Mouse (Mus musculus): ENCODE measurements around the gene Dhx8.

Dhx8 gene

DNA sequence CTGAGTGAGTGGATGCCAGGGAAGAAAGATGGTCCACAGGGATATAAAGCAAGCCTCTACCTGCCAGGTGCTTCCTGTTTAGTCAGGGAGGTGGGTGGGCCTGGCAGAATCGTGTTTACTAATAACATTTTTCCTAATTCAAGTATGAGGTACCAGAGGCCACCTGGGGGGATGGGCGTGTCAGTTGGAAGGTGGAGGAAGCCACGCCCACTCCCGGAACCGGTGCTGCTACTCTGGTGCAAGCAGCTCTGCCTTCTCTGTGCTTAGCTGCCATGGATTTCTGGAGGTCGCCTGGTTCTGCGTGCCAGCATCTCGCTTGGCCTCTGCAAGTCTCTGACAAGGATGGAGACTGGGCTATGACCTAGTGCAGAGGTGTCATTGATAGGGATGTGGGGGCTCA lies 65.4 kb downstream of the Dhx8 start:
- DNase-seq (ENCODE audit: low spot score): no peak

GRCm38 (mm10) chr11:101801386-101801785 lies 68.7 kb downstream of the Dhx8 start:
- no peak for DNase-seq (ENCODE audit: low spot score)

DNA sequence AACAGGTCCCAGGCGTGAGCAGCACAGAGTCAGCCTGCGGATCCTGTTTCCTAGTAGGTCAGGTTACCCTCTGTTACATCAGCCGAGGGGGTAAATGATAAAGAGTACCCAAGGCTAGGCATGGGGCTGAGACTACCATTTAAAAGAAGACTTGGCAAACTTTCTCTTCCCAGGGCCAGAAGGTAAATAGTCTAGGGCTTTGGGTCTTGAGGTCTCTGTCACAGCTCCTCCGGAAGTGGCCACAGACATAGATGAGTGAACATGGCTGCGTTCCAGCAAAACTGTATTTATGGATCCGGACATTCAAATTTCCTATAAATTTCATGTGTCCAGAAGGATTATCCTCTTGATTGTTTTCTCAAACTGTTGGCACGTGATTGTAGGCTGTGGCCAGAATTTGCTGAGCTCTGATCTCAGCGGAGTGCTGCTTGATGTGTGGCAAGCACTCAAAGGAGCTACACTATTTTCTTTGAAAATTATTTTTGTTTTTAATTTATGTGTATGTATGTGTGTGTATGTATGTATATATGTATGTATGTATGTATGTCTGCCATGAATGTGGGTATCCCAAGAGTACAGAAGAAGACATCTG lies 72.5 kb downstream of the Dhx8 start:
- DNase-seq (ENCODE audit: low spot score): no peak

DNA sequence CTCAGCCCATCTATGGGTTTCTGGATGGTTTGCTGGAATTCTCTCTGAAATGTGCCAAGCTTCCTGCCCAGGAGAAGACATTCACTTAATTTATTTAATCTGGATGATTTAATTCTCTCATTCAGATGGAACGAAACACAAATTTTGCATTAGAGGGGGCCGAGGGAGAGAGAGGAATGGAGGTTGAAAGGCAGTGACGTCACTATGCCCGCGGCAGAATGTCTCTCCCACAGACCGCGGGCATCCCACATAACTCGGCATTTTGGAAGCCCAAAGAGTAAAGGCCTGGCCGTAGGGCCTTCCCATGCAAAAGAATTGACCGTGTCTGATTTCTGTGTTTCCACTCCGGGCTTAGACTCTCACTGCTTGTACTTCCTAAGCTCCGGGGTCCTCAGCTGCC lies 74.0 kb downstream of the Dhx8 start:
- DNase-seq (ENCODE audit: low spot score): no peak

DNA sequence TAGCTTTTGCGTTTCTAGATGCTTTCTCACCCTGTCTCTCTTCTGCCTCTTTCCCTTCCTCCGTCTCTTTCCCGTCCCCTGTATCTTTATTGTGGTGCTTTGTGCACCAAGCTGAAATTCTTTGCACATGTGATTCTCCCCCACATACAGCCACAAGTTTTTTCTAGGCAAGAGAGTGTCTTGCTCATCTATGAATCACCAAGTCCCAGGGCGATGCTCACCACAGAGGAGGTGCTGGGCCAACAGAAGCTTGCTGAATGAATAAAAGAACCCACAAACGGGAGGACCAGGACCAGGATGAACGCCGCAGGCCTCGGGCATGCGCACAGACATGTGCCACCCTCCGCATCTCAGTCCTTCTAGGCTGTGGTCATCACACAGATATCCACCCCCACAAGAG lies 74.5 kb downstream of the Dhx8 start:
- DNase-seq (ENCODE audit: low spot score): no peak

DNA sequence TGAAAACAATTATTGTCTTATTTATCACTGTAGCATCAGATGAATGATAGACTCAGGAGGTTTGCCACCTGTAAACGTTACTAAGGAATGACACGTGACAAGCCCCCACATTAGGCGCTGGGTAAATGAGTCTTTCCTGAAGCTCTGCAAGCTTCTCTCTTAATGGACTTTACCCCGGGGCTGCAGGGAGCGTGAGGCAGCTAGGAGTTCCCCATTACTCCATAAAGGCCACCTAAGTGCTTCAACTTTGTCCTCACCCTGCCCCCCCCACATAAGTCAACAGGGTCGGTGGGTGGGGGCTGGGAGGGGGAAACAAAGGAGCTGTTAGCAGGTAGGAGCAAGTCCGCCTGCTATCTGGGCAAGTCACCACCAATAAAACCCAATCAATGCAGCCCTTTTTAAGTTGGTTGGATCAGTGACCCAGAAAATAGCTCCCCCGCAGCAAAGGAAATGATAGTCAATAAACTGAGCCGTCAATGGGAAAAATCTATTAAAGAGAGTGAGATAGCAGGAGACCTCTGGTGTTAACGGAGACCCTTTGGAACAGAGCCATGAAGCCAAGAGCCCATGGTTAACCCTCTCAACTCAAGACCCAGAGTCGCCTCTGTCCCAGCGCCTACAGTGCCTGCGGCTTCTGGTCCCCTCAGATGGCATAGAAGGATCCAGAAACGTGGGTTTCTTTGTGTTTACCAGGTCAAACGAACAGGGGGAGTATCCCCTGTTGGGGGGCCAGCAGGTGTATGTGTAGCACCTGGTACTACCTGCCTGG lies 76.5 kb downstream of the Dhx8 start:
- no peak for DNase-seq (ENCODE audit: low spot score)

DNA sequence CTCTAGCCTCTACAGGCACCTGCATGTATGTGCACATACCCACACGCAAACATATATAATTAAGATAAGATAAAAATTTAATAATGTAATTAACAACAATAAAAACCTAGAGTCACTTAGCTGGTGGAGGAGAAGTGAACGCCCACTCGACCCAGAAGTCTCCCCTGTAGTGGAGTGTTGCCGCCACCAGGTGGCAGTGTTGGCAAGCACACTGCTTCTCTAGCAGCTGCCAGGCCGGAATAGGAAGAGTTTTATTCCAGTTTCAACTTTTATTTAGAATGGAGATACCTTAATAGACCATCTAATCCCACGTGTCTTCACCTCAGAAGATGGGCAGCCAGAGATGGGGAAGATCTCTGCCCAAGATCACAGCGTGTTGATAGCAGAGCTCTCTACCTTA lies 80.5 kb downstream of the Dhx8 start:
- DNase-seq (ENCODE audit: low spot score): peak; percentile 76

DNA sequence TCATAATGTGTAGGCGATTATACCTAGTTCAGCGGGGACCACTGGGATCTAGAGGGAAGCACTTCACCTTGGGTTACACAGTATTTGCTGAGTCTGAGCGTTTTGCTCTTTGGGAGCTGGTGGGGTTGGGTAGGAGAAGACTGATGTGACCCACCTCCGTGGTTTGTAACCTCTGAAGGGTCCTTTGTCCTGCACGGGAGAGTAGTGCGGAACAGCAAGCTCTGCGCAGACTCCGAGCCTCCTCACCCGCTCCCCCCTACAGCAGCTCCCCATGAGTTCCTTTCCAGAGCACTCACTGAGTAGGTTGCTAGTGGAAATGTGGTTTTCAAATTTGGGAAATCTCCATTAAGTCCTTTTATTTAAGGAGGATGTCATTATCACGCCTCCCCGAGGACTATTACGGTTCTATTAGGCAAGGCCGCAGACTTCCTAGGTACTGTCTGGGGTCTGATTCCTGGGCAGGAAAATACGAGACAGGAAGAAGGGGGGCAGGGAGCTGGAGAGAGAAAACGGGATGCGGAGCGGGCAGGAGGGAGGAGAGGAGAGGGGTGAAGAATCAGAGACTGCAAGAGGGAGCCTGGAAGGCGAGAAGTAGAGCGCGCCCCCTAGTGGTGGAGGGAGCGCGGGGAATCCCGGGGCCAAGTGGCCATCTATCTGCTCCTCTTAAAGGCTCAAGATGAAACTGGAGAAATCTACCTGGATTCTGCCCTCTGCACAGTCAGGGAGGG lies 81.8 kb downstream of the Dhx8 start:
- peak; percentile 59 for DNase-seq (ENCODE audit: low spot score)

- DNase-seq (ENCODE audit: low spot score): no peak
Measured at GRCm38 (mm10) chr11:101815103-101816085, 82.7 kb downstream of the Dhx8 start.
